Mouse (Mus musculus): ENCODE measurements around the gene Prc1.

Prc1 gene

GRCm38 (mm10) chr7:80336932-80337331 lies 42.7 kb downstream of the Prc1 start:
- DNase-seq (ENCODE audit: low spot score in 2 of 2): no peak

DNA sequence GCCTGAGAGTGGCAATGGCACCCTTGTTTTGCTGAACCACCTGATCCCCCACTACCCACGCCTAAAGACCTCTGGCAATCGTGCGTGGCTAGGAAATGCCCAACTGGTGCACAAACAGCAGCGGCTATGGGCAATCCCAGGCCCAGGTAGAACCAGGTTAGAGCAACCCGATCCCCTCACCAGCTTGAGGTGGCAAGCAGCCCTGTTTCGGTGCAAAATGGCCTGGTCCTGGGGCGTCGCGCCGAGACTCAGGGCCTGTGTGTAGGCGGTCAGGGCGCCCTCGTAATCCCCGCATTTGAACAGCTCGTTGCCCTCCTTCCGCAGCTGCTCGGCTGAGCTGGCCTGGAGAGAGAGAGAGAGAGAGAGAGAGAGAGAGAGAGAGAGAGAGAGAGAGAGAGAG lies 45.1 kb downstream of the Prc1 start:
- DNase-seq (ENCODE audit: low spot score in 2 of 2): no peak

DNA sequence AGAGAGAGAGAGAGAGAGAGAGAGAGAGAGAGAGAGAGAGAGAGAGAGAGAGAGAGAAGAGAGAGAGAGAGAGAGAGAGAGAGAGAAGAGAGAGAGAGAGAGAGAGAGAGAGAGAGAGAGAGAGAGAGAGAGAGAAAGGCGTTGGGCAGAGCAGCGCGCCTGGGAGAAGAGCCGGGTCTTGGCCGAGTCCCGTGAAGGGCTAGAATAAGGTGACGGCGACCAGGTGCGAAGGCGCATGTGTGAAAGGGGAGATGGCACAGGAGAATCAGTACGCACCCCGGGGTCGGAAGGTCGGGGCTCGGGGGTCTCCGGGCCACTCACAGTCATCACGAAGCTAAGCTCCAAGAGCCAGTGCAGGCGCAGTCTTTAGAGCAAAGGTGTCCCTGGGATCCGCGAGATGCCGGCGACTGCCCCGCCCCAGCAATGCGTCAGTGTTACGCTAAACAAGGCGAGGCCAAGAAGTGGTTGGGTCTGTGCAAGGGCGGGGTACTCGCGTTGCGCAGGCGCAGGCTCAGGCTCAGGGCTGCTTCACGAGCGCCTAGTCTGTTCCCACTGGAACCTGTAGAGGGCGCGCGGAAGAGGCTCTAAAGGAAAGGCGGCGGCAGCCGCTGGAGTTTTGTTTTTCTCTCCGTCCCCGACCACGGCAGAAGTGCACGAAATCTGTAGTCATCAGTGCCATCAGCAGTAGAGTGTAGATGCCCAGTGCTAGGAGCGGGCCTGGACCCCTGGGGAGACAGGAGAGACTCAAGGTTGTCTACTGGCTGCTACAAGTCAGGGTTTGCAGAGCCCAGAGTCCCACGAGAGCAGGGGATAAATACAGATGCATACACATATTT lies 45.8 kb downstream of the Prc1 start:
- DNase-seq (ENCODE audit: low spot score in 2 of 2): peak; percentile 93 to 96

GRCm38 (mm10) chr7:80340793-80341192 lies 46.5 kb downstream of the Prc1 start, which contains the start of gene Unc45a:
Gene Unc45a, minus strand, starts transcription at chr7:80341005.
- DNase-seq (ENCODE audit: low spot score in 2 of 2): peak; percentile 43

DNA sequence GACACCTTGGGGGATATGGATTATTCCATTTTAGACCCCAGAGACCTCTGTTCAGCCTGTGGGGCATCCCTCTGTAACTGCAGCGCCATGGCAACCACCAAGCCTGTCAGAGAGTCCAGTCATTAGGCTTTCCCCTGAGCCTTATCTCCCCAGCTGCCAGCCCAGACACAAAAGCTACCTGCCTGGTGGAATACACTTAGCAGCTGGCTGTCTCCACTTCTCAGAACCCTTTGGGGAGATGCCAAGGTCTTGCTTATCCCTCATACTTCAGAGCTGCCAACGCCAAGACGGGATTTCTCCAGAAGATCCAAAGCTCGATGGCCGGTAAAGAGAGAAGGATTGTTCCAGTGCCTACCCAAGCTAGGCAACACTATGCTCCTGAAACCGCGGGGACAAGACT lies 47.5 kb downstream of the Prc1 start:
- DNase-seq (ENCODE audit: low spot score in 2 of 2): no peak

DNA sequence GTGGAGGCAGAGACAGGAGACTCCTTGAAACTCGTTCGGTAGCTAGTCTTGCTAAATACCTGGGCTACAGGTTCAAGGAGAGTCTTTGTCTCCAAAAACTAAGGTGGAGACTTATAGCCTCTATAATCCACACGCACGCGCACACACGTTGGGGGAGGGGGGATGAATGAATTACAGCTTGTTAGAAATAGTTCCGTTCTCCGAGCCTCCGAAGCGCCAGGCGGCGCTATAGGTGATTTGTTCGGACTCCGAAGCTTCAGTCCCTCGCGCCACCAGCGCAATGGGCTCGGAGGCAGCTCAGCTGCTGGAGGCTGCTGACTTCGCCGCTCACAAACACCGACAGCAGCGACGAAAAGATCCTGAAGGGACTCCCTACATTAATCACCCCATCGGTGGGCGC lies 48.6 kb downstream of the Prc1 start, which contains the start of gene Hddc3:
TSS of gene Hddc3 (plus strand) at position 247 of the 400 bp plus-strand sequence.
- peak; percentile 96 to 98 for DNase-seq (ENCODE audit: low spot score in 2 of 2)

GRCm38 (mm10) chr7:80343270-80344018 lies 49.2 kb downstream of the Prc1 start:
- DNase-seq (ENCODE audit: low spot score in 2 of 2): no peak

GRCm38 (mm10) chr7:80346173-80346572 lies 51.9 kb downstream of the Prc1 start:
- DNase-seq (ENCODE audit: low spot score in 2 of 2): no peak

DNA sequence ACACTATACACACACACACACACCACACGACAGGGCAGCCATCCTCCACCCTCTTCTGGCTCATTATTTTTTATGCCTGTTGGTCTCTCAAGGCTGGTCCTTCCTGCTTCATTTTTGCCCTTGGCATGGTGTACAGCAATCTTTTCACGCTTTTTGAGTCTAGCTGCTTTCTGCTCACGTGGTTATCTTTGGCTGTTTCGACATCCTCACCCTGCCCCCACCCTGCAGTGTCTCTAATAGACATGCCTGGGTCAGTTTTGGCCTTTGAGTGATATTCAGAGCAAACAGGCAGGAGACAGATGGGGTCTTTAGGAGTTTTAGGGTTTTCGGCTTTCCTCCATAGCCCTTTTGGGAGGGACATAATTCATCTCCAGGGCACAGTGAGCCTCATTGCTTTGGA lies 52.6 kb downstream of the Prc1 start:
- no peak for DNase-seq (ENCODE audit: low spot score in 2 of 2)

- no peak for DNase-seq (ENCODE audit: low spot score in 2 of 2)
Observed at GRCm38 (mm10) chr7:80347670-80348586, 53.7 kb downstream of the Prc1 start.

GRCm38 (mm10) chr7:80350808-80351207 lies 56.6 kb downstream of the Prc1 start:
- DNase-seq (ENCODE audit: low spot score in 2 of 2): no peak

GRCm38 (mm10) chr7:80352920-80353319 lies 58.7 kb downstream of the Prc1 start:
- DNase-seq (ENCODE audit: low spot score in 2 of 2): no peak

GRCm38 (mm10) chr7:80356351-80356750 lies 62.1 kb downstream of the Prc1 start:
- no peak for DNase-seq (ENCODE audit: low spot score in 2 of 2)

- DNase-seq (ENCODE audit: low spot score in 2 of 2): no peak
Observed at GRCm38 (mm10) chr7:80357156-80357555, 62.9 kb downstream of the Prc1 start.

- no peak for DNase-seq (ENCODE audit: low spot score in 2 of 2)
Observed at GRCm38 (mm10) chr7:80358039-80358438, 63.8 kb downstream of the Prc1 start.

- DNase-seq (ENCODE audit: low spot score in 2 of 2): no peak
Observed at GRCm38 (mm10) chr7:80360435-80360834, 66.2 kb downstream of the Prc1 start.

DNA sequence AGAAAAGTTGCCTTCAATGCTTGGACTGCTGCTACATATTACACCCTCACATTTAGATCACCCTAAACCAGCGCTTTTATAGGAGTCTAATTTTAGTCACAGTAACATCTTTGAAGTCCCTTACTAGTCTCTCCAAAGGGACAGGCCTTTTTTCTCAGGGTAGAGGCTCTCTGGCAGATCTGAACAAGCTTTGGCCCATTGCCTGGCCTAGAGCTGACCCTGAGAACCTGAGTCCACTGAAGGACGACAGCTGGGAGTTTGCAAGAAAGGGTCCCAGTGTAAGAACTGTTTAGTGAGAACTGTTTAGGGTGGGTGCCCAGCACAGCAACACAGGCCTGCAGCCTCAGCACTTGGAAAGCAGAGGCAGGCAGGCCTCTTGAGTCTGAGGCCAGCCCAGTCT lies 71.5 kb downstream of the Prc1 start:
- DNase-seq (ENCODE audit: low spot score in 2 of 2): no peak
